In the genomic region with DNA sequence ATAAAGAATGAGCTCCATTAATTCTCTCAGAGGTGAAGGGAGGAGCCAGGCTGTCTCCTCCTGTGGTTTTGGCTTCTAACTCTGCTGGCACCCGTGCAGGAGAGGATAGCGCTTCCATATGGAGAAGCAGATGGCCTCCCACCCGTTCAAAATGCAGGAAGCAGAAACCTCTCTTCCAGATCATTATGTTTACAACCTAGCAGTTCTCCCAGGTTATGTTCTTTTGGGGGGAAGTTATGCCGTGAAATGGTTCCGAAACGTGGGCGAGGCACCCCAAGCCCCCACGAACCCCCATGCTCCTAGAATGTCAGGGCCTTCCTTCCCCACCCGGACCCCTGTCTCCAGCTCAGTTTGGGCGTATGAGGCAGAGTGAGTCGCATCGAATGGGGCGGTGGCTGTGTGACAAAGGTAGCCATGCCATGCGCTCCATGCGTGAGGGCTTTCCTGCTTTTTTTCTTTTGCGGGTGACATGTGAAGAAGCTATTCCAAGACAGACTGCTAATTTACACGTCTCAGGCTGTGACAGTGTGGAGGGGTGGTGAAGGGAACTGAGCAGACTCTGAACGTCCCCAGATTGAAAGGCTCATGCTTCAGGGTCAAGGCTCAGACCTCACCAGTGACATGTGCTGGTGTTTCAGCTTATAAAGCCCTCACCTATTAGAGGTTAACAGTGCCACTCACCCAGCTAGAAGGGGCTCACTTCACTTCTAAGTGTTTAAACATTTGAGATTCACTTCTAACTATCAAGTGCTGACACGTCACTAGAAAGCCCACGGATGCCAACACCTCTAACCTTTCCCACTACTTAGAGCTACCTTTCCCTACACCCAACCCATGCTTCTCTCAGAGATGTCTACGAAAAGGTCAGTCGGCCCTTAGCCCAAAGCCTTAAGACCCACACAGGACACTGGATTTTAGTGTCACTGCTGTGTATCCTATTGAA, we compare ENCODE assay signal across 7 mouse cellular contexts.
DNase-seq lines count a peak whose midpoint lies in the region; ATAC-seq and TF ChIP-seq lines count a peak whose summit lies in the region.

No protein-coding gene starts in this region.

- no peak for TF ChIP-seq POLR2A in brain, embryonic 14.5 days (IDR thresholded peaks at IDR 0.05; ENCODE audit: borderline replicate concordance, extremely low read depth, insufficient read depth, insufficient read length, poor library complexity, severe bottlenecking)

- peak; percentile 85 for ATAC-seq in forebrain, embryonic 16.5 days

- H3K27ac ChIP-seq in forebrain, embryonic 16.5 days (ENCODE audit: low read length): peak overlapping the region; percentile 92

- DNase-seq in 3T3-L1 (ENCODE audit: low read depth, low spot score) (peak; percentile 44), adipocyte (ENCODE audit: low spot score) (no peak)
- DNase-seq in brain, embryonic 14.5 days (ENCODE audit: low read depth): peak; percentile 89
- DNase-seq in left cerebral cortex, adult 8-10 months (ENCODE audit: low spot score in 2 of 2): peak; percentile 46 to 84
- no peak for DNase-seq in thymus, postnatal 14 days
- no peak for DNase-seq in urinary bladder, postnatal 10 days (ENCODE audit: low spot score)

- H3K4me1 ChIP-seq in forebrain, embryonic 16.5 days (replicated peaks; ENCODE audit: control insufficient read depth, insufficient read depth, low read length): peaks cover 27% of the 10 kb centered on the region

- H3K27me3 ChIP-seq in forebrain, embryonic 16.5 days (replicated peaks; ENCODE audit: control insufficient read depth, insufficient read depth, low read length): no peaks in the 10 kb centered on the region

- TF ChIP-seq CTCF in brain, embryonic 14.5 days (IDR thresholded peaks at IDR 0.05; ENCODE audit: borderline replicate concordance, extremely low read depth, insufficient read depth, insufficient read length): no peak

- no peaks in the 10 kb centered on the region for H3K9me3 ChIP-seq in forebrain, embryonic 16.5 days (ENCODE audit: control insufficient read depth, low read length)

- H3K4me3 ChIP-seq in forebrain, embryonic 16.5 days (replicated peaks; ENCODE audit: low read length): peak overlapping the region; percentile 13

- H3K4me2 ChIP-seq in forebrain, embryonic 16.5 days (ENCODE audit: low read length): peak overlapping the region; percentile 39; the same call in 1 of the 2 replicates

- H3K36me3 ChIP-seq in forebrain, embryonic 16.5 days (ENCODE audit: control insufficient read depth, insufficient read depth): no peaks in the 10 kb centered on the region

- 0 out of 2 replicates have a peak overlapping the region, but pooled peaks have one; percentile 24 for H3K9ac ChIP-seq in forebrain, embryonic 16.5 days (replicated peaks; ENCODE audit: low read depth, low read length)

- 60% methylated on average over 22 of the region's 22 CpGs for WGBS in forebrain, embryonic 16.5 days

Comparison
In these comparisons a context has a peak if more than half of its experiments do, and no peak if none do; other contexts are left out.
1. DNase-seq: peak in 3T3-L1 (single experiment), brain, embryonic 14.5 days (single experiment) and left cerebral cortex, adult 8-10 months (2 of 2); none in thymus, postnatal 14 days (single experiment), urinary bladder, postnatal 10 days (single experiment) and adipocyte (single experiment).